Mouse (Mus musculus) erythroblast, embryonic 14.5 days (primary cell): ENCODE measurements around the gene Abca1.

Experiments
- GATA1 ChIP-seq: IDR thresholded peaks from 2 replicates; pipeline ENCODE4 v1.6.1; 2012; ENCODE audit warnings: low read length, inconsistent platforms, mixed read lengths
- TAL1 ChIP-seq: IDR thresholded peaks from 3 replicates; pipeline ENCODE4 v1.6.1; 2012; ENCODE audit warnings: low read length, inconsistent platforms, mixed read lengths

GRCm38 (mm10) chr4:53115866-53116265 is 43.8 kb downstream of the Abca1 start:
- TF ChIP-seq GATA1 (no peak), TAL1 (no peak)
